23 mouse cellular contexts compared by ENCODE assay signal in genomic region chr12:113420721-113421305, GRCm38 (mm10).
A peak's percentile ranks its signal among the peaks of the same experiment; 100 is the strongest.
DNase-seq lines count a peak whose midpoint lies in the region; ATAC-seq and TF ChIP-seq lines count a peak whose summit lies in the region.
"Had no signal": no experiment of that assay in that cellular context is flagged by ENCODE, and none has a peak within 500 bp of the region (broad histone marks: within the 10 kb centered on the region; RNA-seq: fewer than 3 reads in every experiment).

No protein-coding gene starts in this region.

- no peak for ATAC-seq in kidney, embryonic 15.5 days (replicated peaks; ENCODE audit: low FRiP score)
- ATAC-seq: CD4-positive, CD25-positive, alpha-beta regulatory T cell, adult 4 months; forebrain, embryonic 14.5 days; forebrain, embryonic 16.5 days had no signal

- WGBS in cerebellum, adult 2 months: 73% methylated on average over 9 of the region's 9 CpGs
- WGBS in kidney, embryonic 15.5 days: 85% methylated on average over 9 of the region's 9 CpGs

- dilution Hi-C loops in CH12.LX (cut with MboI; ENCODE audit: extremely low pct_ligation_motif_present, extremely low pct_unique_long_range_greater_than_20kb, low sequenced_read_pairs): no loop called here

- H3K9ac ChIP-seq in CH12.LX (ENCODE audit: insufficient read depth, low read depth): no peak overlapping the region
- no peak overlapping the region for H3K9ac ChIP-seq in kidney, embryonic 15.5 days
- H3K9ac ChIP-seq: embryonic facial prominence, embryonic 13.5 days; embryonic facial prominence, embryonic 15.5 days; forebrain, embryonic 12.5 days had no signal

- no peak for TF ChIP-seq CTCF in CH12.LX (conservative IDR thresholded peaks at IDR 0.05 in 1 of 2, IDR thresholded peaks at IDR 0.05 in 1 of 2; ENCODE audit: low read depth in 2 of 2, low read length in 2 of 2)
- TF ChIP-seq CTCF in cerebellum, adult 2 months (IDR thresholded peaks at IDR 0.05; ENCODE audit: borderline replicate concordance, insufficient read depth, low read depth, low read length): no peak

- H3K79me2 ChIP-seq in CH12.LX (replicated peaks; ENCODE audit: control insufficient read depth, extremely low read depth, insufficient read depth, poor library complexity, severe bottlenecking): peaks cover 50% of the 10 kb centered on the region

- H3K9me3 ChIP-seq in CH12.LX (replicated peaks; ENCODE audit: low read length): no peaks in the 10 kb centered on the region
- H3K9me3 ChIP-seq in kidney, embryonic 15.5 days (replicated peaks): no peaks in the 10 kb centered on the region
- H3K9me3 ChIP-seq: embryonic facial prominence, embryonic 13.5 days; embryonic facial prominence, embryonic 15.5 days had no signal

- in situ Hi-C loops in CH12.LX (cut with MboI; ENCODE audit: low pct_ligation_motif_present, low pct_unique_long_range_greater_than_20kb, low sequenced_read_pairs): no loop called here

- no peak for TF ChIP-seq EP300 in CH12.LX (IDR thresholded peaks at IDR 0.05; ENCODE audit: low read length)

- peaks cover 60 to 79% of the 10 kb centered on the region in 2 experiments for H3K36me3 ChIP-seq in CH12.LX (replicated peaks in 1 of 2; ENCODE audit: control insufficient read depth in 1 of 2, insufficient read depth in 1 of 2, low read length in 1 of 2)
- peaks cover 83% of the 10 kb centered on the region for H3K36me3 ChIP-seq in splenic B cell, adult 2 months (ENCODE audit: control insufficient read depth, insufficient read depth, low read length, poor library complexity, severe bottlenecking)
- H3K36me3 ChIP-seq in kidney, embryonic 15.5 days: no peaks in the 10 kb centered on the region
- H3K36me3 ChIP-seq: embryonic facial prominence, embryonic 13.5 days; embryonic facial prominence, embryonic 15.5 days; forebrain, embryonic 10.5 days; forebrain, embryonic 12.5 days had no signal

- no peak overlapping the region for H3K4me3 ChIP-seq in CH12.LX (replicated peaks in 1 of 3; ENCODE audit: low read depth in 2 of 3, low read length in 2 of 3, poor library complexity in 1 of 3)
- H3K4me3 ChIP-seq in cerebellum, adult 2 months (replicated peaks; ENCODE audit: insufficient read depth, low read depth, low read length): no peak overlapping the region
- no peak overlapping the region for H3K4me3 ChIP-seq in kidney, embryonic 15.5 days (replicated peaks)
- H3K4me3 ChIP-seq: embryonic facial prominence, embryonic 13.5 days; embryonic facial prominence, embryonic 15.5 days; erythroblast, embryonic 14.5 days; forebrain, embryonic 10.5 days; forebrain, embryonic 12.5 days had no signal

- H3K27me3 ChIP-seq in CH12.LX (replicated peaks): no peaks in the 10 kb centered on the region
- H3K27me3 ChIP-seq in splenic B cell, adult 2 months (ENCODE audit: control insufficient read depth, insufficient read depth, low read length, poor library complexity, severe bottlenecking): no peaks in the 10 kb centered on the region
- no peaks in the 10 kb centered on the region for H3K27me3 ChIP-seq in cerebellum, adult 2 months (ENCODE audit: control insufficient read depth, insufficient read depth, low read length)
- H3K27me3 ChIP-seq in kidney, embryonic 15.5 days: no peaks in the 10 kb centered on the region
- H3K27me3 ChIP-seq: embryonic facial prominence, embryonic 13.5 days; embryonic facial prominence, embryonic 15.5 days; forebrain, embryonic 12.5 days had no signal

- DNase-seq in heart, adult 11 months: peak; percentile 82
- DNase-seq in heart, adult 18-20 months: no peak
- no peak for DNase-seq in CH12.LX (ENCODE audit: extremely low read depth)
- peak; percentile 35 for DNase-seq in splenic B cell, adult 2 months (ENCODE audit: low read depth, low spot score)
- no peak for DNase-seq in cerebellum, adult 2 months
- DNase-seq: adrenal gland, adult 8-10 months; adrenal gland, postnatal 14 days; adrenal gland, postnatal 36 days; cerebellum, adult 11 months; cerebellum, adult 18-20 months; cerebellum, adult 9-11 months; cerebellum, postnatal 14 days; cerebellum, postnatal 36 days; embryo, embryonic 11 days had no signal

- peak overlapping the region; percentile 52; the same call in 1 of the 2 replicates for H3K4me2 ChIP-seq in CH12.LX (ENCODE audit: insufficient read depth, low read depth, poor library complexity, severe bottlenecking)
- H3K4me2 ChIP-seq in kidney, embryonic 15.5 days: no peak overlapping the region
- H3K4me2 ChIP-seq: embryonic facial prominence, embryonic 13.5 days; embryonic facial prominence, embryonic 15.5 days; forebrain, embryonic 12.5 days had no signal

- peak; percentile 74 for TF ChIP-seq POLR2A in CH12.LX (IDR thresholded peaks at IDR 0.05; ENCODE audit: low read depth, low read length)
- TF ChIP-seq POLR2A in cerebellum, adult 2 months (IDR thresholded peaks at IDR 0.05; ENCODE audit: borderline replicate concordance, insufficient read depth, low read length): no peak

- H3K27ac ChIP-seq in CH12.LX (ENCODE audit: insufficient read depth, low read depth): peak overlapping the region; percentile 100
- H3K27ac ChIP-seq in cerebellum, adult 2 months (ENCODE audit: insufficient read depth, low read length): no peak overlapping the region
- H3K27ac ChIP-seq in kidney, embryonic 15.5 days: no peak overlapping the region
- H3K27ac ChIP-seq: embryonic facial prominence, embryonic 13.5 days; embryonic facial prominence, embryonic 15.5 days; forebrain, embryonic 10.5 days; forebrain, embryonic 12.5 days had no signal

- peaks cover 5 to 15% of the 10 kb centered on the region in 2 experiments; a peak in 2 of 4 replicates for H3K4me1 ChIP-seq in CH12.LX (ENCODE audit: control insufficient read depth in 1 of 2, insufficient read depth in 2 of 2)
- no peaks in the 10 kb centered on the region for H3K4me1 ChIP-seq in cerebellum, adult 2 months (ENCODE audit: control insufficient read depth, insufficient read depth, low read length)
- no peaks in the 10 kb centered on the region for H3K4me1 ChIP-seq in kidney, embryonic 15.5 days
- H3K4me1 ChIP-seq: embryonic facial prominence, embryonic 13.5 days; embryonic facial prominence, embryonic 15.5 days; forebrain, embryonic 10.5 days; forebrain, embryonic 12.5 days had no signal

- no peak for TF ChIP-seq RAD21 in CH12.LX (IDR thresholded peaks at IDR 0.05; ENCODE audit: low read depth, low read length)

TF ChIP-seq in CH12.LX, 34 proteins besides CTCF, POLR2A, EP300 and RAD21:
- TF ChIP-seq USF2 (conservative IDR thresholded peaks at IDR 0.05; ENCODE audit: low read depth, low read length): no peak; the same call in 1 of the 2 replicates
- TF ChIP-seq MAZ (IDR thresholded peaks at IDR 0.05; ENCODE audit: low read depth, low read length): no peak
- no peak for TF ChIP-seq GABPA (IDR thresholded peaks at IDR 0.05; ENCODE audit: insufficient replicate concordance, low read depth, low read length)
- no peak for TF ChIP-seq MAFK (IDR thresholded peaks at IDR 0.05; ENCODE audit: insufficient replicate concordance, low read length)
- TF ChIP-seq ZC3H11A (IDR thresholded peaks at IDR 0.05; ENCODE audit: low read depth, low read length): no peak
- no peak for TF ChIP-seq USF1 (IDR thresholded peaks at IDR 0.05; ENCODE audit: low read depth, low read length)
- no peak for TF ChIP-seq TBP (conservative IDR thresholded peaks at IDR 0.05; ENCODE audit: low read depth, low read length)
- no peak for TF ChIP-seq CHD2 (IDR thresholded peaks at IDR 0.05; ENCODE audit: low read length)
- TF ChIP-seq NRF1 (IDR thresholded peaks at IDR 0.05; ENCODE audit: low read depth, low read length): no peak
- no peak for TF ChIP-seq PAX5 (IDR thresholded peaks at IDR 0.05; ENCODE audit: low read length)
- TF ChIP-seq MYC (IDR thresholded peaks at IDR 0.05; ENCODE audit: low read depth, low read length): no peak
- no peak for TF ChIP-seq ZMIZ1 (IDR thresholded peaks at IDR 0.05; ENCODE audit: low read depth, low read length)
- no peak for TF ChIP-seq ETS1 (conservative IDR thresholded peaks at IDR 0.05; ENCODE audit: low read depth, low read length)
- no peak for TF ChIP-seq NELFE (IDR thresholded peaks at IDR 0.05; ENCODE audit: low read depth, low read length)
- TF ChIP-seq JUND (conservative IDR thresholded peaks at IDR 0.05; ENCODE audit: low read depth, low read length): no peak
- TF ChIP-seq ZKSCAN1 (IDR thresholded peaks at IDR 0.05; ENCODE audit: borderline replicate concordance, low read depth, low read length): no peak
- TF ChIP-seq JUN (IDR thresholded peaks at IDR 0.05; ENCODE audit: insufficient read depth, low read depth, low read length): no peak
- no peak for TF ChIP-seq SMC3 (IDR thresholded peaks at IDR 0.05; ENCODE audit: low read depth, low read length)

Comparison
In these comparisons a context has a peak if more than half of its experiments do, and no peak if none do; other contexts are left out.
1. DNase-seq: peak in heart, adult 11 months (single experiment) and splenic B cell, adult 2 months (single experiment); none in heart, adult 18-20 months (0 of 2), CH12.LX (single experiment) and cerebellum, adult 2 months (0 of 2).